Mouse (Mus musculus) neural tube, embryonic 13.5 days (tissue): ENCODE results near the gene Kctd3. TPM values are rescaled to one million over a fixed set of nuclear protein-coding genes. Genes with fewer than 3 reads are reported as not detected.

Experiments
- ATAC-seq: fragments of 200-750 bp; cut with Nextera tagmentation; 2 replicates; pipeline ENCODE4 v1.8.0; 2017; ENCODE audit warnings: low read depth, mild to moderate bottlenecking, moderate TSS enrichment, moderate library complexity
- H3K27ac ChIP-seq: fragments of 300-500 bp; sonication (generic); replicated peaks from 2 replicates; pipeline ENCODE4 v1.5.1; 2015; ENCODE audit warnings: moderate library complexity, mild to moderate bottlenecking, inconsistent platforms
- H3K27me3 ChIP-seq: fragments of 300-500 bp; sonication (generic); 2 replicates; pipeline ENCODE4 v1.6.1; 2015; ENCODE audit warnings: mild to moderate bottlenecking, inconsistent platforms
- H3K36me3 ChIP-seq: fragments of 300-500 bp; sonication (generic); 2 replicates; pipeline ENCODE4 v1.6.1; 2015; ENCODE audit warnings: mild to moderate bottlenecking, inconsistent platforms
- H3K4me1 ChIP-seq: fragments of 300-500 bp; sonication (generic); replicated peaks from 2 replicates; pipeline ENCODE4 v1.6.1; 2015; ENCODE audit warnings: inconsistent platforms
- H3K4me2 ChIP-seq: fragments of 300-500 bp; sonication (generic); 2 replicates; pipeline ENCODE4 v1.6.1; 2015; ENCODE audit warnings: inconsistent platforms, mild to moderate bottlenecking, moderate library complexity
- H3K4me3 ChIP-seq: fragments of 300-500 bp; sonication (generic); 2 replicates; pipeline ENCODE4 v1.5.1; 2015; ENCODE audit warnings: mild to moderate bottlenecking, inconsistent platforms
- H3K9ac ChIP-seq: fragments of 300-500 bp; sonication (generic); 2 replicates; pipeline ENCODE4 v1.6.1; 2015; ENCODE audit warnings: moderate library complexity, mild to moderate bottlenecking, inconsistent platforms
- H3K9me3 ChIP-seq: fragments of 300-500 bp; sonication (generic); 2 replicates; pipeline ENCODE4 v1.6.1; 2016; ENCODE audit warnings: inconsistent platforms
- WGBS: fragments of 180-500 bp; shearing (Covaris S2); methylation state at CpG from one replicate; pipeline ENCODE4 v1.1.7; 2015; 5-methylcytosine and 5-hydroxymethylcytosine counted together
- polyA plus RNA-seq: library from polyadenylated mRNA; unstranded; fragments of >200 nt; fragmentation: Nextera tagmentation; extraction: Ambion mirVana; gene quantifications from 2 replicates; pipeline ENCODE4 v1.2.1, GENCODE M21; 2015

The Kctd3 gene
- polyA plus RNA-seq, 1 experiment from 2014 or later: 38.0 TPM

DNA sequence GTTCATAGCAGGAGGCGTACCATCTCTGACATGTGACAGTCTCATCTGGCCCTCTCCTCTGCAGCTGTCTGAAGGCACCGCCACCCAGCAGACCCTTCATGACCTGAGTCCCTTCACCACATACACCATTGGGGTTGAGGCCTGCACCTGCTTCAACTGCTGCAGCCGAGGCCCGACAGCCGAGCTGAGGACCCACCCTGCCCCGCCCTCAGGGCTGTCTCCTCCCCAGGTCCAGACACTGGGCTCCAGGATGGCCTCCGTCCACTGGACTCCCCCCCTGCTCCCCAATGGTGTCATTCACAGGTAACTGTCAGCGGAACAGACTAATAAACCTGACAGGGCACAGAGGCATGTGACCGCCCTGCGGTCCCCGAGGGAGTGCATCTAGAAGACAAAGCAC is 60.8 kb downstream of the Kctd3 start:
- ATAC-seq: no peak
- no peaks in the 10 kb centered on the region for H3K9me3 ChIP-seq
- H3K27ac ChIP-seq: no peak overlapping the region
- no peak overlapping the region for H3K4me2 ChIP-seq
- WGBS: 84% methylated on average over 11 of the region's 11 CpGs
- H3K4me1 ChIP-seq: no peaks in the 10 kb centered on the region; the same call in 1 of the 2 replicates
- H3K9ac ChIP-seq: no peak overlapping the region
- no peaks in the 10 kb centered on the region for H3K27me3 ChIP-seq
- H3K4me3 ChIP-seq: no peak overlapping the region
- H3K36me3 ChIP-seq: no peaks in the 10 kb centered on the region

- no peak for ATAC-seq
- Histone ChIP-seq H3K9me3 (no peaks in the 10 kb centered on the region), H3K4me2 (no peak overlapping the region), H3K27me3 (no peaks in the 10 kb centered on the region), H3K9ac (no peak overlapping the region), H3K4me1 (no peaks in the 10 kb centered on the region; the same call in 1 of the 2 replicates), H3K4me3 (no peak overlapping the region), H3K27ac (no peak overlapping the region), H3K36me3 (no peaks in the 10 kb centered on the region)
- 36% methylated on average over 8 of the region's 8 CpGs for WGBS
Observed at GRCm38 (mm10) chr1:188945326-188945725, 62.3 kb downstream of the Kctd3 start.

- no peak overlapping the region for H3K4me3 ChIP-seq
- H3K27ac ChIP-seq: no peak overlapping the region
- 20% methylated on average over 14 of the region's 14 CpGs for WGBS
- H3K4me2 ChIP-seq: peak overlapping the region; percentile 41
- H3K27me3 ChIP-seq: no peaks in the 10 kb centered on the region
- H3K4me1 ChIP-seq: peaks cover 12% of the 10 kb centered on the region
- no peaks in the 10 kb centered on the region for H3K36me3 ChIP-seq
- peak; percentile 87 for ATAC-seq
- H3K9ac ChIP-seq: no peak overlapping the region
- H3K9me3 ChIP-seq: no peaks in the 10 kb centered on the region
Observed at GRCm38 (mm10) chr1:188937246-188937780, 70.3 kb downstream of the Kctd3 start.
